18 mouse cellular contexts compared by ENCODE assay signal in the genomic region with DNA sequence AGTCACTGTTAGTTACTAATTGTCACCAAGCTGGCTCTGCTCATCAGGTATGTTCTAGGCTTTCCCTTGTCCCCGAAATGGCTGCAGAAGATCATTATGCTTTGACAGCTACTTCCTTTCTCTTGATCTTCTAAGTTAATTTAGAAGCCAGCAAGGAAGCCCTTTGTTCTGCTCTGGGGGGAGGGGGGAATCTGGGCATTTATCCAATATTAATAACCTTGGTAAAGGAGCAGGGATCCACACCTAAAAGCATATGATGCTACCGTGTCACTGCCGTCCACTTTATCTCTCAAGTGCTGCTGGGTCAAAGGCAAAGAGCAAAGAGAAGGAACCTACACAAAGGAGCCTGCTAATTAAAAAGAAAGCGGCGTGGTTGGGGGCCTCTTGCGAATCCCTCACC.
"Had no signal": no experiment of that assay in that cellular context is flagged by ENCODE, and none has a peak within 500 bp of the region (broad histone marks: within the 10 kb centered on the region; RNA-seq: fewer than 3 reads in every experiment).

No protein-coding gene starts in this region.

- H3K9me3 ChIP-seq: midbrain, embryonic 12.5 days; neural tube, embryonic 13.5 days; neural tube, embryonic 15.5 days had no signal

- DNase-seq: lung, adult 18-20 months; lung, embryonic 14.5 days; lung, postnatal 10 days; lung, postnatal 4 days; retina, postnatal 1 day; right cerebral cortex, adult 18-20 months; right cerebral cortex, postnatal 25 days; right cerebral cortex, postnatal 4 days; spleen, adult 18-20 months; thymus, adult 18-20 months; thymus, postnatal 25 days; thymus, postnatal 4 days had no signal

- H3K4me3 ChIP-seq: midbrain, embryonic 12.5 days; myocyte; neural tube, embryonic 13.5 days; neural tube, embryonic 15.5 days had no signal

- H3K36me3 ChIP-seq: midbrain, embryonic 12.5 days; neural tube, embryonic 13.5 days; neural tube, embryonic 15.5 days had no signal

- H3K27ac ChIP-seq: liver, embryonic 14.5 days; neural tube, embryonic 13.5 days; neural tube, embryonic 15.5 days had no signal

- ATAC-seq: midbrain, embryonic 16.5 days had no signal

- H3K9ac ChIP-seq: liver, embryonic 14.5 days; lung, embryonic 14.5 days; midbrain, embryonic 12.5 days; neural tube, embryonic 13.5 days; neural tube, embryonic 15.5 days had no signal

- H3K4me2 ChIP-seq: lung, embryonic 14.5 days; midbrain, embryonic 12.5 days; neural tube, embryonic 13.5 days; neural tube, embryonic 15.5 days had no signal

- H3K4me1 ChIP-seq: neural tube, embryonic 13.5 days had no signal
